Mouse (Mus musculus): ENCODE results near the gene Cxcl3. TPM values are rescaled to one million over a fixed set of nuclear protein-coding genes. Genes with fewer than 3 reads are reported as not detected.

Gene Cxcl3
- 0.06 TPM in 1 of 2 replicates, not detected in the other for polyA plus RNA-seq (2016; fragmentation: Nextera tagmentation; extraction: Ambion mirVana)

GRCm38 (mm10) chr5:90785659-90786588 is at the start of gene Cxcl3:
Cxcl3 (plus strand) TSS chr5:90786103.
- Histone ChIP-seq H3K9ac (replicated peaks) (0 out of 2 replicates have a peak within 1 kb of the TSS, but pooled peaks have one; percentile 23), H3K9me3 (no peaks in the 10 kb centered on the region)

GRCm38 (mm10) chr5:90742029-90742428 is 43.9 kb upstream of the Cxcl3 start:
- no peak overlapping the region for H3K27ac ChIP-seq
- H3K9me3 ChIP-seq: no peaks in the 10 kb centered on the region
- 78% methylated on average over 4 of the region's 4 CpGs for WGBS
- H3K9ac ChIP-seq (replicated peaks): no peak overlapping the region
- ATAC-seq (ENCODE audit: insufficient number of reproducible peaks, insufficient read depth, low FRiP score, low TSS enrichment, low read depth): no peak
- no peak overlapping the region for H3K4me3 ChIP-seq (replicated peaks)
- H3K4me1 ChIP-seq (replicated peaks): no peaks in the 10 kb centered on the region
- no peak overlapping the region for H3K4me2 ChIP-seq
- H3K36me3 ChIP-seq: no peaks in the 10 kb centered on the region
- H3K27me3 ChIP-seq: no peaks in the 10 kb centered on the region

More at GRCm38 (mm10) chr5:90785659-90786588, at the start of gene Cxcl3:
- Histone ChIP-seq H3K27me3 (peaks cover 12% of the 10 kb centered on the region; the same call in 1 of the 2 replicates), H3K27ac (no peak within 1 kb of the TSS), H3K4me1 (replicated peaks) (peaks cover 19% of the 10 kb centered on the region), H3K36me3 (no peaks in the 10 kb centered on the region), H3K4me2 (peak within 1 kb of the TSS; percentile 81), H3K4me3 (replicated peaks) (peak within 1 kb of the TSS; percentile 38)
- ATAC-seq (ENCODE audit: insufficient number of reproducible peaks, insufficient read depth, low FRiP score, low TSS enrichment, low read depth): peak; percentile 79
- WGBS: 16% methylated on average over 26 of the region's 26 CpGs

- 88% methylated on average over 1 of the region's 1 CpGs for WGBS
- ATAC-seq (ENCODE audit: insufficient number of reproducible peaks, insufficient read depth, low FRiP score, low TSS enrichment, low read depth): no peak
- Histone ChIP-seq H3K9ac (replicated peaks) (no peak overlapping the region), H3K4me2 (no peak overlapping the region), H3K27me3 (peaks cover 8% of the 10 kb centered on the region), H3K9me3 (no peaks in the 10 kb centered on the region), H3K4me1 (replicated peaks) (peaks cover 23% of the 10 kb centered on the region), H3K27ac (no peak overlapping the region), H3K36me3 (no peaks in the 10 kb centered on the region), H3K4me3 (replicated peaks) (no peak overlapping the region)
These were observed 32.0 kb upstream of the Cxcl3 start for GRCm38 (mm10) chr5:90753934-90754333.

- ATAC-seq (ENCODE audit: insufficient number of reproducible peaks, insufficient read depth, low FRiP score, low TSS enrichment, low read depth): no peak
- Histone ChIP-seq H3K4me3 (replicated peaks) (no peak overlapping the region), H3K36me3 (no peaks in the 10 kb centered on the region), H3K4me1 (replicated peaks) (peaks cover 30% of the 10 kb centered on the region), H3K4me2 (no peak overlapping the region), H3K27me3 (peaks cover 19% of the 10 kb centered on the region), H3K27ac (no peak overlapping the region), H3K9me3 (no peaks in the 10 kb centered on the region), H3K9ac (replicated peaks) (no peak overlapping the region)
- WGBS: 38% methylated on average over 5 of the region's 5 CpGs
These were observed 27.8 kb upstream of the Cxcl3 start for GRCm38 (mm10) chr5:90758020-90758605.

DNA sequence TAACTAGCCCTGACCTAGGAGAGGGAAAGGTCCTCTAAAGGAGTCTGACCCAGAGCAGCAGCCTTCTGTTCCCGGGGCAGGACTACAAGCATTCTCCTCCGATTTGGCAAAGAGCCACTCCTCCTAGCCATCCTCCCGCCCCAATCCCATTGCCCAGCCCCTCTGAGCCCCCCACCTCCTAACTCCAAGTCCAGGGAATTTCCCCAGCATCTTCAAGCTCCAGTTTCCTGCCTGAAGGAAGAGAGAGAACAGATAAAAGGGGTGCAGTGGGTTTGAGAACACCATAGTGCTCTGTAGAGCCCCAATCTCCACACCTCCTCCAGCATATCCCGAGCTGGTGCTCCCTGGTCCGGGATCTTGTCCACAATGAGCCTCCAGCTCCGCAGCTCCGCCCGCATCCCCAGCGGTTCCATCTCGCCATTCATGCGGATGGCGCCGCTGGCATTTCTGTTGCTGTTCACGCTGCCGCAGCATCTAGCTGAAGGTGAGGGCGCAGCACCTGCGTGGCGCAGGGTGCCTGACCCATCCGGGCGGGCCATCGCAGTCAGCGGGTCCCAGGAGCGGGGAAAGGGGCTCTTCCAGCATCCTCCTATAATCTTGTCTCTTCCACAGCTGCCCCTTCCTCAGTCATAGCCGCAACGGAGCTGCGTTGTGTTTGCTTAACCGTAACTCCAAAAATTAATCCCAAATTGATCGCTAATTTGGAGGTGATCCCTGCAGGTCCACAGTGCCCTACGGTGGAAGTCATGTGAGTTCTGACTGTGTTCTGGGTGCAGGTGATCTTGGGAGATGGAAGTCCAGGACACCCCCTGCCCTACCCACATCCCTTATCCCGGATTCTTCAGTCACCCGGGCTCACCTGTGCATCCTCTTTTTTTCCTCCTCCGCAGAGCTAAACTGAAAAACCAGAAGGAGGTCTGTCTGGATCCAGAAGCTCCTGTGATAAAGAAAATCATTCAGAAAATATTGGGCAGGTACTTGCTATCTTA is 26.5 kb upstream of the Cxcl3 start, which contains the start of gene Cxcl5:
Gene Cxcl5 (plus strand): TSS at position 284 of the 989 bp plus-strand sequence.
- Histone ChIP-seq H3K4me3 (replicated peaks) (peak within 1 kb of the TSS; percentile 32), H3K9ac (replicated peaks) (0 out of 2 replicates have a peak within 1 kb of the TSS, but pooled peaks have one; percentile 42), H3K4me1 (replicated peaks) (peaks cover 30% of the 10 kb centered on the region), H3K4me2 (peak within 1 kb of the TSS; percentile 68), H3K27ac (no peak within 1 kb of the TSS), H3K9me3 (no peaks in the 10 kb centered on the region), H3K27me3 (peaks cover 19% of the 10 kb centered on the region), H3K36me3 (no peaks in the 10 kb centered on the region)
- ATAC-seq (ENCODE audit: insufficient number of reproducible peaks, insufficient read depth, low FRiP score, low TSS enrichment, low read depth): peak; percentile 57
- WGBS: 6% methylated on average over 32 of the region's 32 CpGs

DNA sequence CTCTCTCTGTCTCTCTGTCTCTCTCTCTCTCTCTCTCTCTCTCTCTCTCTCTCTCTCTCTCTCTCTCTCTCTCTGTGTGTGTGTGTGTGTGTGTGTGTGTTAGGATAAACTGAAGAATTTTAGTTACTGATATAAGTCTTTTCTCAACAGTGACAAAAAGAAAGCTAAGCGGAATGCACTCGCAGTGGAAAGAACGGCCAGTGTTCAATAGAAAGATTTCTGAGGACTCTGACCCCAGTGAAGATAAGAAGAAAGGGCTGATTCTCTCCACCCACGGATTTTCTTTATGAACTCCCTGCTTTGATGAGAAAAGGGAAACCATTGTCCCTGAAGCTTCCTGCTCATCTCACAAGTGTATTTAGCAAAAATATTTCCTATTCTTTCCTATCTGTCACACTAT is 25.6 kb upstream of the Cxcl3 start:
- Histone ChIP-seq H3K9ac (replicated peaks) (no peak overlapping the region), H3K27ac (no peak overlapping the region), H3K27me3 (peaks cover 19% of the 10 kb centered on the region), H3K9me3 (no peaks in the 10 kb centered on the region), H3K36me3 (no peaks in the 10 kb centered on the region), H3K4me3 (replicated peaks) (no peak overlapping the region), H3K4me1 (replicated peaks) (peaks cover 30% of the 10 kb centered on the region), H3K4me2 (no peak overlapping the region)
- ATAC-seq (ENCODE audit: insufficient number of reproducible peaks, insufficient read depth, low FRiP score, low TSS enrichment, low read depth): no peak
- 65% methylated on average over 4 of the region's 4 CpGs for WGBS

DNA sequence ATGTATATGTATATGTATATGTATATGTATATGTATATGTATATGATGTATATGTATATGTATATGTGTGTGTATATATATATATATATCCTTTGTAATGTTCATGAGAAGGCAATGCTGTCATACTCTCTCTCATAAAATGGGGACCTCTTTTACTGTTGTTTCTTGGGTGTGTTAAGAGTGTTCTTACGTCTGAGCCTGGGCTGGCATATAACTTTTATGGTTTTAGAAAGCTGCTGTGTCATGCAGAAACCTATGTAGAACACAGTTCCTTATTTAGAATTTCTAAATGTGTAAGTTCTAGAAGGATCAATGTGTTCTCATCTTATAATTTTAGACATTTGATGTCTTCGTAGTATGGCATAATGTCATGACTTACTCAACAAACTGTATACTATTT is 25.1 kb upstream of the Cxcl3 start:
- no peak overlapping the region for H3K4me3 ChIP-seq (replicated peaks)
- no peak for ATAC-seq (ENCODE audit: insufficient number of reproducible peaks, insufficient read depth, low FRiP score, low TSS enrichment, low read depth)
- H3K36me3 ChIP-seq: no peaks in the 10 kb centered on the region
- no peaks in the 10 kb centered on the region for H3K9me3 ChIP-seq
- H3K27me3 ChIP-seq: peaks cover 19% of the 10 kb centered on the region
- no peak overlapping the region for H3K9ac ChIP-seq (replicated peaks)
- WGBS: 83% methylated on average over 2 of the region's 2 CpGs
- H3K4me1 ChIP-seq (replicated peaks): peaks cover 30% of the 10 kb centered on the region
- no peak overlapping the region for H3K4me2 ChIP-seq
- no peak overlapping the region for H3K27ac ChIP-seq

- WGBS: 89% methylated on average over 3 of the region's 3 CpGs
- no peak overlapping the region for H3K4me2 ChIP-seq
- peaks cover 25% of the 10 kb centered on the region for H3K4me1 ChIP-seq (replicated peaks)
- H3K27me3 ChIP-seq: peaks cover 19% of the 10 kb centered on the region
- no peaks in the 10 kb centered on the region for H3K36me3 ChIP-seq
- H3K9me3 ChIP-seq: no peaks in the 10 kb centered on the region
- ATAC-seq (ENCODE audit: insufficient number of reproducible peaks, insufficient read depth, low FRiP score, low TSS enrichment, low read depth): no peak
- H3K4me3 ChIP-seq (replicated peaks): no peak overlapping the region
- H3K9ac ChIP-seq (replicated peaks): no peak overlapping the region
- H3K27ac ChIP-seq: no peak overlapping the region
These were observed 24.1 kb upstream of the Cxcl3 start for GRCm38 (mm10) chr5:90761834-90762233.

- peaks cover 15% of the 10 kb centered on the region for H3K27me3 ChIP-seq
- H3K27ac ChIP-seq: no peak overlapping the region
These were observed 21.8 kb upstream of the Cxcl3 start for GRCm38 (mm10) chr5:90763912-90764665.

More at GRCm38 (mm10) chr5:90763912-90764665, 21.8 kb upstream of the Cxcl3 start:
- Histone ChIP-seq H3K4me1 (replicated peaks) (peaks cover 5% of the 10 kb centered on the region), H3K9ac (replicated peaks) (no peak overlapping the region), H3K4me2 (no peak overlapping the region), H3K9me3 (no peaks in the 10 kb centered on the region), H3K4me3 (replicated peaks) (no peak overlapping the region), H3K36me3 (no peaks in the 10 kb centered on the region)
- ATAC-seq (ENCODE audit: insufficient number of reproducible peaks, insufficient read depth, low FRiP score, low TSS enrichment, low read depth): no peak
- WGBS: 65% methylated on average over 12 of the region's 12 CpGs
